Mouse (Mus musculus) ES-Bruce4 (cell line): Measurements from ENCODE around the gene Slco2a1. TPM values are rescaled to one million over a fixed set of nuclear protein-coding genes. Genes with fewer than 3 reads are reported as not detected.

Experiments used
- H3K27ac ChIP-seq: 2 replicates; pipeline ENCODE4 v1.5.1; 2012; ENCODE audit warnings: low read length, inconsistent platforms; ENCODE audit not compliant: insufficient read depth
- H3K27me3 ChIP-seq: 2 replicates; pipeline ENCODE4 v1.6.1; 2012; ENCODE audit warnings: mild to moderate bottlenecking, low read length, inconsistent platforms; ENCODE audit not compliant: control insufficient read depth, poor library complexity, insufficient read depth, severe bottlenecking
- H3K36me3 ChIP-seq: 2 replicates; pipeline ENCODE4 v1.6.1; 2012; ENCODE audit warnings: inconsistent platforms, mild to moderate bottlenecking, low read length, moderate library complexity; ENCODE audit not compliant: control insufficient read depth, poor library complexity, insufficient read depth, severe bottlenecking
- H3K4me1 ChIP-seq: one replicate; pipeline ENCODE4 v1.8.1; 2011; ENCODE audit warnings: low read length; ENCODE audit not compliant: control insufficient read depth, insufficient read depth
- H3K4me3 ChIP-seq: 2 replicates; pipeline ENCODE4 v1.5.1; 2011; ENCODE audit warnings: low read depth, mild to moderate bottlenecking, low read length
- H3K9ac ChIP-seq: 2 replicates; pipeline ENCODE4 v1.6.1; 2012; ENCODE audit warnings: low read depth, mild to moderate bottlenecking, inconsistent platforms; ENCODE audit not compliant: poor library complexity, severe bottlenecking
- H3K9me3 ChIP-seq: replicated peaks from 2 replicates; pipeline ENCODE4 v1.6.1; 2012; ENCODE audit warnings: mild to moderate bottlenecking, low read length, inconsistent platforms; ENCODE audit not compliant: control insufficient read depth, poor library complexity, insufficient read depth, severe bottlenecking
- CTCF ChIP-seq: IDR thresholded peaks from one replicate; pipeline ENCODE4 v1.8.1; 2011; ENCODE audit warnings: low read depth, low read length
- EP300 ChIP-seq: IDR thresholded peaks from 2 replicates; pipeline ENCODE4 v1.6.1; 2011; ENCODE audit warnings: low read depth, low read length; ENCODE audit not compliant: insufficient read depth
- POLR2A ChIP-seq: IDR thresholded peaks from one replicate; pipeline ENCODE4 v1.8.1; 2011; ENCODE audit warnings: low read length; ENCODE audit not compliant: insufficient read depth
- polyA plus RNA-seq: library from polyadenylated mRNA; stranded (reverse); fragments of >200 nt; gene quantifications from 2 replicates; pipeline ENCODE4 v1.2.4, GENCODE M21; 2011; ENCODE audit warnings: low read depth; ENCODE audit not compliant: missing spikeins, insufficient read depth, insufficient read length

The Slco2a1 gene
- polyA plus RNA-seq, 1 experiment = 3.1 TPM

DNA sequence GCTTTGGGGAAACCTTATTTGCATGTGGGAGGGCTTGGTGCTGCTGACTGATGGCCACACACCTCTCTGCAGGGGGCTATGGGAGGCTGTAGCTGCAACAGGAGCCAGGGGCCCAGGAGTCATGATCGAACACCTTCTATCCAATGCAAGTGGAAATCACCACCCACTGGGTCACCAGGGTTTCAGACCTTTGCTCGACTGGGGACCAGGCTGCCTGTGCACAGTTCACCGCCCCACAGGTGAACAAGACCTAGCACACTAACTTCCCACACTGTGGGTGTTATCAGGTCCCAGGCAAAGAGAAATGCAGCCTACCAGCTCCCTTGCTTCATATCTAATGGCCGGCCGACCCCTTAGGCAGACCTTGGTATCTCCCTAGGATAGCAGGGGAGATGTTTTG is 8.1 kb upstream of the Slco2a1 start:
- H3K36me3 ChIP-seq = no peaks in the 10 kb centered on the region
- H3K4me1 ChIP-seq = peaks cover 2% of the 10 kb centered on the region
- H3K9me3 ChIP-seq = no peaks in the 10 kb centered on the region
- H3K27me3 ChIP-seq = no peaks in the 10 kb centered on the region
- no peak overlapping the region for H3K4me3 ChIP-seq
- TF ChIP-seq EP300 (no peak), POLR2A (no peak), CTCF (no peak)
- H3K9ac ChIP-seq = no peak overlapping the region
- no peak overlapping the region for H3K27ac ChIP-seq

DNA sequence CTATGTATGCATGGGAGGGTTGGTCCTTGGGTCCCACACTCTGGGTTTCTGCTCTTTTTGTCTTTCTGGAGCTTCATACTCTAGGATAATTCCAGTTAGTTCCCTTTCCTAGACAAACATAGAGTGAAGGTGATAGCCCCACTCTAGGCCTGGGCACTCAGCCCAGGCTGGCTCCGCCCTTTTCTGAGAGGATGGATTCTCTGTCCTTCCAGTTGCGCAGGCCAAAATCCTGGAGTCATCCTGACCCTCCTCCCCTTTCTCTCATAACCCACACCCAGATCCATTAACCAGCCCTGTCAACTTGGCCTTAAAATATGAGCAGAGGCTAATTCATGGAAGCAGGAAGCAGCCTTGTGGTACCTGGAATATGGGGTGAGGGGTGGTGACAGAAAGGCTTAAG is 6.7 kb upstream of the Slco2a1 start:
- Histone ChIP-seq H3K4me1 (peaks cover 2% of the 10 kb centered on the region), H3K27me3 (no peaks in the 10 kb centered on the region), H3K4me3 (no peak overlapping the region), H3K9ac (no peak overlapping the region), H3K27ac (no peak overlapping the region), H3K9me3 (no peaks in the 10 kb centered on the region), H3K36me3 (no peaks in the 10 kb centered on the region)
- TF ChIP-seq POLR2A (no peak), CTCF (no peak), EP300 (no peak)

DNA sequence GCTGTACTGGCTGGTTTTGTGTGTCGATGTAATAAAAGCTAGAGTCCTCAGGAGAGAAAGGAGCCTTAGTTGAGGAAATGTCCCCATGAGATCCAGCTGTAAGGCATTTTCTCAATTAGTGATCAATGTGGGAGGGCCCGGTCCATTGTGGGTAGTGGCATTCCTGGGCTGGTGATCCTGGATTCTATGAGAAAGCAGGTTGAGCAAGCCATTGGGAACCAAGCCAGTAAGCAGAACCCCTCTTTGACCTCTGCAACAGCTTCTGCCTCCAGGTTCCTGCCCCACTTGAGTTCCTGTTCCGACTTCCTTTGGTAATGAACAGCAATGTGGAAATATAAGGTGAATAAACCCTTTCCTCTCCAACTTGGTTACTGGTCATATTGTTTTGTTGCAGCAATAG is 6.1 kb upstream of the Slco2a1 start:
- Histone ChIP-seq H3K27me3 (no peaks in the 10 kb centered on the region), H3K4me1 (peaks cover 2% of the 10 kb centered on the region), H3K27ac (no peak overlapping the region), H3K9ac (no peak overlapping the region), H3K4me3 (no peak overlapping the region), H3K36me3 (no peaks in the 10 kb centered on the region), H3K9me3 (no peaks in the 10 kb centered on the region)
- TF ChIP-seq POLR2A = no peak
- TF ChIP-seq EP300 = no peak
- no peak for TF ChIP-seq CTCF

DNA sequence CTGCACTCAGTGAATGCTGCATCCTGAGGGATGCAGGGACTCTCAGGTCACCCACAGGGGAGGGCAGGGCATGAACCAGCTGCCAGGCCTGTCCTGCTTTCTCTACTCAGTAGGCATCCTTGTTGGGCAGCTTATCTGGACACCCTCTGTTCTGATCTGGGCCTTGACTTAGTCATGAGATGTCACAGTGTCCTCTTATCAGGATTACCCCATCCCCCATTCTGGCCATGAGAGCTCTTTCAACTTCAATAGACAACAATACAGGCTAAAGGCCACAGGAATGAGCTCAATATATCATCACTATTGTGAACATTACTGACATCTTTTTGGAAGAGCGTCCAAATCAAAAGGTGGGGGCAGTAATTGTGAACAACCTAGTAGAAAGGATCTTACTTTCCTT is 3.4 kb upstream of the Slco2a1 start:
- Histone ChIP-seq H3K36me3 (no peaks in the 10 kb centered on the region), H3K9me3 (no peaks in the 10 kb centered on the region), H3K27me3 (no peaks in the 10 kb centered on the region), H3K4me1 (no peaks in the 10 kb centered on the region), H3K4me3 (no peak overlapping the region), H3K9ac (no peak overlapping the region), H3K27ac (no peak overlapping the region)
- TF ChIP-seq EP300 (no peak), CTCF (no peak), POLR2A (no peak)

DNA sequence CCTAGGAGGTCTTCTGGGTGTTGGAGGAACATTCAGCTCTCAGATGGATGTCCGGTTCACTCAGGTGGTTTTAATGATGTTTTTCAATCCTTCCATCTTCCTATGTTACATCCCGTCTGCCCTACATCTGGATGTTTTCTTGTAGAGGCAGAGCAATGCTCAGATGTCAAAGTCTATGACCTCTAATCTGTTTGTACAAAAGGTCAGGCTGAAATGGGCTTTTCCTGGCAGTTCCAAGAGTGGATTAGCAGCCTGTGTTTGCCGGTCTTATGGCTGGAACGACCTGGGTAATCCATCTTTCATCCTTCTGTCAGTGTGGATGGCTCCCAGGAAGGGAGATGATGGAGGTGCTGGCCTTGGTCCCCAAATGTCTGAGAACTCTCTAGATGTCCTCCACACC is 2.6 kb upstream of the Slco2a1 start:
- Histone ChIP-seq H3K36me3 (no peaks in the 10 kb centered on the region), H3K4me3 (no peak overlapping the region), H3K9me3 (no peaks in the 10 kb centered on the region), H3K9ac (no peak overlapping the region), H3K27ac (no peak overlapping the region), H3K4me1 (no peaks in the 10 kb centered on the region), H3K27me3 (no peaks in the 10 kb centered on the region)
- TF ChIP-seq EP300 (no peak), POLR2A (no peak), CTCF (no peak)

DNA sequence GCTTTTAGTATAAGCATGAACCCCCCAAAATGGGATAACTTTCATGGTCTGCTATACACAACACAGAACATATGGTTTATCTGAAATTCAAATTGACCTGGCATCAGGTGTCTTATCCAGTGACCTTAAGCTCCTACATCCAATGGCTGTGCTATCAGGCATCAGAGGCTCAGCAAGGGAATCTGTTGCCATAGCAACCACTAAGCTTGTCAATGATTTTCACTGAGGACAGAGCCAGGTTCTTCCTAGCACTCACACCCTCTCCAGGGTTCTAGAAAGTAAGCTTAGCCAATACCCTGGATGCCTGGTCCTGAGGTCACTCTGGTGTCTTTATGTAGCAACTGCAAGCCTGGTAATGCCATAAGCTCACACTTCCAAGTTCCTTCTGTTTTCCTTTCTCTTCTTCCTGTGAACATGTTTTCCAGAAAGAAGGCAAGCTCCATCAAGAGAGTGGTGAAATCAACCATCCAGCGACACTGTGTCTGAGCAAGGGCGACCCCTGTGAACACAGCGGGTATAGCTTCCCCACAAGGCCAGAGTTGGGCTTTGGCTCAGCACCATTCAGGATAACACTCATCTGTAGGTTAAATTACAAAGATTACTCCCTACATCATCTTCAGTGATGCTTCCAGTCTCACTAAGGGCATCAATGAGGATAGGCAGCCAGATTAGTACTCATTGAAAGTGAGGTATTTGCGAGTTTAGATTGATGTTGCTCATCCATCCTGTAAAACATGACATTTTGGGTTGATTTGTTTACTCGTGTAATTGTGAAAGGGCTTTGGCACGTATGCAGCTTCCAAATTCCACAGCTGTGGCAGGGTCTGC is 2.0 kb downstream of the Slco2a1 start:
- Histone ChIP-seq H3K9me3 (no peaks in the 10 kb centered on the region), H3K9ac (no peak overlapping the region), H3K27ac (no peak overlapping the region), H3K27me3 (no peaks in the 10 kb centered on the region), H3K36me3 (no peaks in the 10 kb centered on the region), H3K4me1 (no peaks in the 10 kb centered on the region), H3K4me3 (no peak overlapping the region)
- no peak for TF ChIP-seq EP300
- peak; percentile 38 for TF ChIP-seq CTCF
- no peak for TF ChIP-seq POLR2A
